Mouse (Mus musculus) small intestine, adult 2 months (tissue): ENCODE results near the gene Jade1.

Experiments used
- CTCF ChIP-seq: fragments of 200-500 bp; IDR thresholded peaks from 2 replicates; pipeline ENCODE4 v1.5.1; 2012; ENCODE audit warnings: low read depth, mild to moderate bottlenecking, control low read depth, inconsistent platforms, low read length, moderate library complexity, mixed read lengths; ENCODE audit not compliant: insufficient replicate concordance, insufficient read length; ENCODE audit errors: extremely low read depth
- POLR2A ChIP-seq: fragments of 200-500 bp; IDR thresholded peaks from 2 replicates; pipeline ENCODE4 v1.6.1; 2012; ENCODE audit warnings: low read depth, mild to moderate bottlenecking, control low read depth, inconsistent platforms, low read length, moderate library complexity

- TF ChIP-seq POLR2A (no peak), CTCF (no peak)
Observed at GRCm38 (mm10) chr3:41592805-41593204, 37.3 kb downstream of the Jade1 start.
